Mouse (Mus musculus): ENCODE measurements around the gene Setd7. TPM values are rescaled to one million over a fixed set of nuclear protein-coding genes. Genes with fewer than 3 reads are reported as not detected.

Gene Setd7
- total and polyA plus RNA-seq, 3 experiments, result 16.6 to 34.3 (median 23.6) TPM

GRCm38 (mm10) chr3:51497978-51498377, 62.7 kb downstream of the Setd7 start:
- dilution Hi-C loops (cut with MboI; ENCODE audit: extremely low pct_ligation_motif_present, extremely low pct_unique_long_range_greater_than_20kb, low sequenced_read_pairs), result no loop called here
- Histone ChIP-seq H3K27me3 (replicated peaks) (no peaks in the 10 kb centered on the region), H3K9ac (ENCODE audit: insufficient read depth, low read depth) (no peak overlapping the region), H3K4me2 (ENCODE audit: insufficient read depth, low read depth, poor library complexity, severe bottlenecking) (no peak overlapping the region), H3K4me1 (ENCODE audit: control insufficient read depth in 1 of 2, insufficient read depth in 2 of 2) (peaks cover 0 to 9% of the 10 kb centered on the region in 2 experiments; a peak in 2 of 4 replicates), H3K79me2 (replicated peaks; ENCODE audit: control insufficient read depth, extremely low read depth, insufficient read depth, poor library complexity, severe bottlenecking) (no peaks in the 10 kb centered on the region), H3K27ac (ENCODE audit: insufficient read depth, low read depth) (no peak overlapping the region), H3K36me3 (replicated peaks in 1 of 2; ENCODE audit: control insufficient read depth in 1 of 2, insufficient read depth in 1 of 2, low read length in 1 of 2) (peaks cover 12 to 38% of the 10 kb centered on the region in 2 experiments), H3K4me3 (replicated peaks in 1 of 3; ENCODE audit: low read depth in 2 of 3, low read length in 2 of 3, poor library complexity in 1 of 3) (no peak overlapping the region), H3K9me3 (replicated peaks; ENCODE audit: low read length) (no peaks in the 10 kb centered on the region)
- DNase-seq (ENCODE audit: extremely low read depth), result no peak
- in situ Hi-C loops (cut with MboI; ENCODE audit: low pct_ligation_motif_present, low pct_unique_long_range_greater_than_20kb, low sequenced_read_pairs), result no loop called here
- TF ChIP-seq JUN (IDR thresholded peaks at IDR 0.05; ENCODE audit: insufficient read depth, low read depth, low read length) (no peak), RCOR1 (conservative IDR thresholded peaks at IDR 0.05; ENCODE audit: low read depth, low read length) (no peak), ZKSCAN1 (IDR thresholded peaks at IDR 0.05; ENCODE audit: borderline replicate concordance, low read depth, low read length) (peak; percentile 51; the same call in 1 of the 2 replicates), ZMIZ1 (IDR thresholded peaks at IDR 0.05; ENCODE audit: low read depth, low read length) (no peak), TCF12 (IDR thresholded peaks at IDR 0.05; ENCODE audit: low read depth, low read length) (no peak), EP300 (IDR thresholded peaks at IDR 0.05; ENCODE audit: low read length) (no peak)

- no peak for DNase-seq (ENCODE audit: extremely low read depth)
- Histone ChIP-seq H3K4me2 (ENCODE audit: insufficient read depth, low read depth, poor library complexity, severe bottlenecking) (no peak overlapping the region), H3K9ac (ENCODE audit: insufficient read depth, low read depth) (no peak overlapping the region), H3K79me2 (replicated peaks; ENCODE audit: control insufficient read depth, extremely low read depth, insufficient read depth, poor library complexity, severe bottlenecking) (peaks cover 9% of the 10 kb centered on the region; the same call in 1 of the 2 replicates), H3K4me3 (replicated peaks in 1 of 3; ENCODE audit: low read depth in 2 of 3, low read length in 2 of 3, poor library complexity in 1 of 3) (no peak overlapping the region), H3K4me1 (ENCODE audit: control insufficient read depth in 1 of 2, insufficient read depth in 2 of 2) (peaks cover 4 to 10% of the 10 kb centered on the region in 2 experiments; a peak in 2 of 4 replicates), H3K9me3 (replicated peaks; ENCODE audit: low read length) (no peaks in the 10 kb centered on the region), H3K36me3 (replicated peaks in 1 of 2; ENCODE audit: control insufficient read depth in 1 of 2, insufficient read depth in 1 of 2, low read length in 1 of 2) (peaks cover 14 to 57% of the 10 kb centered on the region in 2 experiments), H3K27ac (ENCODE audit: insufficient read depth, low read depth) (no peak overlapping the region), H3K27me3 (replicated peaks) (no peaks in the 10 kb centered on the region)
- in situ Hi-C loops (cut with MboI; ENCODE audit: low pct_ligation_motif_present, low pct_unique_long_range_greater_than_20kb, low sequenced_read_pairs) (no loop called here), dilution Hi-C loops (cut with MboI; ENCODE audit: extremely low pct_ligation_motif_present, extremely low pct_unique_long_range_greater_than_20kb, low sequenced_read_pairs) (no loop called here)
- TF ChIP-seq ZNF384 (IDR thresholded peaks at IDR 0.05; ENCODE audit: low read depth, low read length) (no peak), HCFC1 (IDR thresholded peaks at IDR 0.05; ENCODE audit: low read depth, low read length) (no peak), TCF12 (IDR thresholded peaks at IDR 0.05; ENCODE audit: low read depth, low read length) (no peak), CHD1 (IDR thresholded peaks at IDR 0.05; ENCODE audit: low read depth, low read length) (no peak), ZKSCAN1 (IDR thresholded peaks at IDR 0.05; ENCODE audit: borderline replicate concordance, low read depth, low read length) (no peak), ETS1 (conservative IDR thresholded peaks at IDR 0.05; ENCODE audit: low read depth, low read length) (no peak), MXI1 (IDR thresholded peaks at IDR 0.05; ENCODE audit: low read depth, low read length) (no peak), MAFK (IDR thresholded peaks at IDR 0.05; ENCODE audit: insufficient replicate concordance, low read length) (no peak), GABPA (IDR thresholded peaks at IDR 0.05; ENCODE audit: insufficient replicate concordance, low read depth, low read length) (no peak), RCOR1 (conservative IDR thresholded peaks at IDR 0.05; ENCODE audit: low read depth, low read length) (no peak), BHLHE40 (IDR thresholded peaks at IDR 0.05; ENCODE audit: low read depth, low read length) (no peak), MEF2A (IDR thresholded peaks at IDR 0.05; ENCODE audit: borderline replicate concordance, low read depth, low read length) (no peak), NRF1 (IDR thresholded peaks at IDR 0.05; ENCODE audit: low read depth, low read length) (no peak)
Observed at GRCm38 (mm10) chr3:51495646-51496045, 65.0 kb downstream of the Setd7 start.

All from CH12.LX (cell line).